ENCODE assay signal across 8 mouse cellular contexts in the genomic region with DNA sequence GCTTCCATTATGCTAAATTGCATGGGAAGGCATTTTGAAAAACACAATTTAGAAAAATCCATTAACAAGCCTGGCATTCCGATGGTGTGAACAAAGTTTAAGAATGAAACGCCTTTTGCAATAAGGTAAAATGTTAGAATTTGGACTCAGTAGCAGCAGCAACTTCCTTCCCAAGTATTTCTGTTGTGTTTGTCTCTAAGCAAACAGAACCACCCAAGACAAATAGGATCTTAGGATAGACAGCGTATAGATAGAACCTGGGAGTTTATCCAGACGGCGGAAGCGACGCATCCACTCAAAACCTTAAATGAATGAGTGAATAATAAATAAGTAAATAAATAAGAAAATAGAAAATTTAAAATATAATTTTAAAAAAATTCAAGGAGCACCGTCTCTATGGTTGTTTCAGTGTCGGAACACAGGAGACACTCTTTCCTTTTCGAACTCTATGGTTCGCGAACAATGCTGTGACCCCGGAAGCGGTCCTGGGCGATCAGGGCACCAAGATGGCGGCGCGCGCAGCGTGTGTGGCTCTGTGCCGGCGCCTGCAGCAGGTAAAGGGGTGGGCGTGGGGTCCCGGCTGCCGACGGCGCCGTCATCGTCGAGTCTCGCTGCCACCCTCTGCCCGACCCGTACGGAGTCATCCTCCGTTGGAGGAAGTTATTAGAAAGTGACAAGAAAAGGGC. TPM values are rescaled to one million over a fixed set of nuclear protein-coding genes. Genes with fewer than 3 reads are reported as not detected.
DNase-seq lines count a peak whose midpoint lies in the region; ATAC-seq and TF ChIP-seq lines count a peak whose summit lies in the region.

TSS of gene Mrps10 (plus strand) at position 487 of the 686 bp plus-strand sequence.

- peaks cover 26% of the 10 kb centered on the region for H3K36me3 ChIP-seq in E14TG2a.4 (ENCODE audit: insufficient read depth, low read length)
- H3K36me3 ChIP-seq in forebrain, embryonic 12.5 days (replicated peaks), result peaks cover 13% of the 10 kb centered on the region
- H3K36me3 ChIP-seq in heart, postnatal 0 days (replicated peaks; ENCODE audit: control insufficient read depth, insufficient read depth, low read length), result peaks cover 14% of the 10 kb centered on the region
- H3K36me3 ChIP-seq in liver, embryonic 16.5 days (ENCODE audit: control insufficient read depth, insufficient read depth), result peaks cover 3% of the 10 kb centered on the region; the same call in 1 of the 2 replicates
- peaks cover 15% of the 10 kb centered on the region for H3K36me3 ChIP-seq in neural tube, embryonic 13.5 days
- H3K36me3 ChIP-seq in testis, adult 2 months (ENCODE audit: control insufficient read depth, insufficient read depth, low read length), result no peaks in the 10 kb centered on the region; the same call in 1 of the 2 replicates

- TF ChIP-seq CTCF in E14TG2a.4 (conservative IDR thresholded peaks at IDR 0.05; ENCODE audit: low read length), result no peak
- TF ChIP-seq CTCF in heart, postnatal 0 days (IDR thresholded peaks at IDR 0.05; ENCODE audit: low read depth), result no peak
- TF ChIP-seq CTCF in testis, adult 2 months (IDR thresholded peaks at IDR 0.05; ENCODE audit: control insufficient read depth, insufficient read depth, insufficient replicate concordance, low read depth, low read length), result no peak

- ATAC-seq in forebrain, embryonic 12.5 days (ENCODE audit: low FRiP score), result peak; percentile 94
- peak; percentile 84 for ATAC-seq in heart, postnatal 0 days (ENCODE audit: insufficient read depth, low read depth)
- peak; percentile 86 for ATAC-seq in liver, embryonic 16.5 days (ENCODE audit: low read depth)
- ATAC-seq in neural tube, embryonic 13.5 days (ENCODE audit: low read depth), result peak; percentile 89

- H3K27ac ChIP-seq in forebrain, embryonic 12.5 days, result peak within 1 kb of the TSS; percentile 68; the same call in 1 of the 2 replicates
- H3K27ac ChIP-seq in heart, postnatal 0 days (ENCODE audit: low read depth), result peak within 1 kb of the TSS; percentile 30; the same call in 1 of the 2 replicates
- H3K27ac ChIP-seq in liver, embryonic 16.5 days (ENCODE audit: low read length), result no peak within 1 kb of the TSS
- H3K27ac ChIP-seq in neural tube, embryonic 13.5 days (replicated peaks), result peak within 1 kb of the TSS; percentile 84
- H3K27ac ChIP-seq in testis, adult 2 months (ENCODE audit: control insufficient read depth, insufficient read depth, low read depth, low read length), result peak within 1 kb of the TSS; percentile 68

- peak within 1 kb of the TSS; percentile 91 for H3K4me3 ChIP-seq in E14TG2a.4 (replicated peaks; ENCODE audit: low read length)
- H3K4me3 ChIP-seq in forebrain, embryonic 12.5 days (replicated peaks), result peak within 1 kb of the TSS; percentile 73
- peak within 1 kb of the TSS; percentile 83 for H3K4me3 ChIP-seq in heart, postnatal 0 days (ENCODE audit: low read depth, low read length)
- H3K4me3 ChIP-seq in liver, embryonic 16.5 days (ENCODE audit: low read depth, low read length), result peak within 1 kb of the TSS; percentile 82
- H3K4me3 ChIP-seq in neural tube, embryonic 13.5 days, result peak within 1 kb of the TSS; percentile 75
- peak within 1 kb of the TSS; percentile 94 for H3K4me3 ChIP-seq in testis, adult 2 months (ENCODE audit: control insufficient read depth, low read depth, low read length)

- H3K9ac ChIP-seq in forebrain, embryonic 12.5 days, result peak within 1 kb of the TSS; percentile 64
- H3K9ac ChIP-seq in heart, postnatal 0 days (replicated peaks; ENCODE audit: low read depth, low read length), result peak within 1 kb of the TSS; percentile 60
- H3K9ac ChIP-seq in liver, embryonic 16.5 days (ENCODE audit: low read depth, low read length), result peak within 1 kb of the TSS; percentile 74
- peak within 1 kb of the TSS; percentile 76 for H3K9ac ChIP-seq in neural tube, embryonic 13.5 days

- TF ChIP-seq EP300 in heart, postnatal 0 days (IDR thresholded peaks at IDR 0.05; ENCODE audit: low read depth), result no peak

- peaks cover 33% of the 10 kb centered on the region for H3K4me1 ChIP-seq in E14TG2a.4 (replicated peaks; ENCODE audit: low read depth, low read length)
- H3K4me1 ChIP-seq in forebrain, embryonic 12.5 days, result peaks cover 17% of the 10 kb centered on the region
- peaks cover 6% of the 10 kb centered on the region for H3K4me1 ChIP-seq in heart, postnatal 0 days (ENCODE audit: control insufficient read depth, insufficient read depth)
- peaks cover 5% of the 10 kb centered on the region; the same call in 1 of the 2 replicates for H3K4me1 ChIP-seq in liver, embryonic 16.5 days (ENCODE audit: control insufficient read depth, low read depth, low read length)
- H3K4me1 ChIP-seq in neural tube, embryonic 13.5 days (replicated peaks), result peaks cover 19% of the 10 kb centered on the region
- H3K4me1 ChIP-seq in testis, adult 2 months (ENCODE audit: control insufficient read depth, insufficient read depth, low read length), result peaks cover 3% of the 10 kb centered on the region

- peak; percentile 88 for DNase-seq in c-Kit-positive CD71-positive TER-119-positive erythroid progenitor cells, embryonic 14.5 days (ENCODE audit: low spot score)
- DNase-seq in heart, postnatal 0 days (ENCODE audit: low spot score), result peak; percentile 93
- DNase-seq in kidney, postnatal 4 days, result peak; percentile 88 to 93

- H3K27me3 ChIP-seq in E14TG2a.4 (ENCODE audit: insufficient read depth, low read length), result no peaks in the 10 kb centered on the region
- H3K27me3 ChIP-seq in forebrain, embryonic 12.5 days, result peaks cover 26% of the 10 kb centered on the region
- H3K27me3 ChIP-seq in heart, postnatal 0 days (ENCODE audit: control insufficient read depth, insufficient read depth, low read length), result 0 out of 2 replicates have a peak, but pooled peaks cover 4% of the 10 kb centered on the region
- no peaks in the 10 kb centered on the region for H3K27me3 ChIP-seq in liver, embryonic 16.5 days (ENCODE audit: control insufficient read depth, insufficient read depth, low read depth, low read length)
- H3K27me3 ChIP-seq in neural tube, embryonic 13.5 days, result peaks cover 37% of the 10 kb centered on the region
- no peaks in the 10 kb centered on the region for H3K27me3 ChIP-seq in testis, adult 2 months (ENCODE audit: control insufficient read depth, insufficient read depth, low read length)

- WGBS in forebrain, embryonic 12.5 days, result 4% methylated on average over 35 of the region's 35 CpGs
- 3% methylated on average over 35 of the region's 35 CpGs for WGBS in heart, postnatal 0 days
- 5% methylated on average over 35 of the region's 35 CpGs for WGBS in liver, embryonic 16.5 days (ENCODE audit: insufficient replicate concordance)
- WGBS in neural tube, embryonic 13.5 days, result 5% methylated on average over 35 of the region's 35 CpGs

- H3K9me3 ChIP-seq in E14TG2a.4 (ENCODE audit: low read length), result no peaks in the 10 kb centered on the region
- H3K9me3 ChIP-seq in forebrain, embryonic 12.5 days, result no peaks in the 10 kb centered on the region
- no peaks in the 10 kb centered on the region for H3K9me3 ChIP-seq in heart, postnatal 0 days (replicated peaks; ENCODE audit: control insufficient read depth, low read length)
- H3K9me3 ChIP-seq in liver, embryonic 16.5 days (replicated peaks; ENCODE audit: control insufficient read depth, low read length), result no peaks in the 10 kb centered on the region
- H3K9me3 ChIP-seq in neural tube, embryonic 13.5 days, result no peaks in the 10 kb centered on the region

- peak; percentile 86 for TF ChIP-seq POLR2A in testis, adult 2 months (IDR thresholded peaks at IDR 0.05; ENCODE audit: control insufficient read depth, low read depth, low read length)

- peak within 1 kb of the TSS; percentile 84 for H3K4me2 ChIP-seq in forebrain, embryonic 12.5 days
- H3K4me2 ChIP-seq in heart, postnatal 0 days (ENCODE audit: low read depth, low read length), result peak within 1 kb of the TSS; percentile 87
- H3K4me2 ChIP-seq in liver, embryonic 16.5 days (ENCODE audit: low read depth, low read length), result peak within 1 kb of the TSS; percentile 68
- H3K4me2 ChIP-seq in neural tube, embryonic 13.5 days, result peak within 1 kb of the TSS; percentile 87

RNA-seq across cellular contexts. Expression of gene Mrps10, which starts in this region (rescaled TPM):
- polyA plus RNA-seq in forebrain, embryonic 12.5 days (2016; fragmentation: Nextera tagmentation; extraction: Ambion mirVana), result 69.2 and 71.3 TPM in 2 replicates
- total RNA-seq in heart, postnatal 0 days (2014; rRNA removed; ENCODE audit: low replicate concordance), result 28.5 and 34.9 TPM in 2 replicates
- 81.7 and 87.3 TPM in 2 replicates for polyA plus RNA-seq in heart, postnatal 0 days (2015; fragmentation: Nextera tagmentation; extraction: Ambion mirVana)
- polyA plus RNA-seq in liver, embryonic 16.5 days (2015; fragmentation: Nextera tagmentation; extraction: Ambion mirVana), result 31.7 and 34.3 TPM in 2 replicates
- 72.1 and 78.1 TPM in 2 replicates for polyA plus RNA-seq in neural tube, embryonic 13.5 days (2015; fragmentation: Nextera tagmentation; extraction: Ambion mirVana)
- polyA plus RNA-seq in testis, adult 2 months (2012; rRNA removed), result 20.5 and 21.3 TPM in 2 replicates
